Mouse (Mus musculus) lung, postnatal 36 days (tissue): ENCODE results near the gene Pex5l.
A peak's percentile ranks its signal among the peaks of the same experiment; 100 is the strongest.

Experiments used
- DNase-seq: peaks from one replicate; pipeline ENCODE4 v3.0.0; 2022; ENCODE audit warnings: mixed read lengths

Pex5l gene

DNA sequence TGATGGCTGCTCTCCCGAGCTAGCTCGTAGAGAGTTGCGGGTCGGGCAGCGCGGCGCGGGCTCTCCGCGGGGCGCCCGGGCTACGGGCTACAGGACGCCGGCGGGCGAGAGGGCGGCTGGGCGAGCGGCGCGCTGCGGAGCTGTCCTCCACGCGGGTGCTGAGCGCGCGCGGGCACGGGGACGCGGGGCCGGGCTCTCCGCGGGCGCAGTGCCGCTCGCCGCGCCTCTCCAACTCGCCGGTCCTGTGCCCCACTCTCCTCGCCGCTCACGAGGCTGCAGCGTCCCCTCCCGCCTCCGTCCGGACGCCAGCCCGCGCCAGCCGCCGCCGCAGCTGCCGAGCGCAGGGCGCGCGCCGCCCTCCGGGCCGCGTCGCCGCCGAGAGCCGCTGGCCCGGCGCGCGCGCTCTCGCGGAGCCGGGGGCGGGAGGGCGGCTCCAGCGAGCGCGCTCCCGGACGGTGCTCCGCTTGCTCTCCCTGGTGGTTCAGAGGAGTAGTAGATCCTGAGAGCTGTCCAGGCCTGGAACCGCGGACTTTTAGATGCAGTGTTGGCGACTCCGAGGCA lies at the start of gene Pex5l:
Gene Pex5l (minus strand): TSS at position 347 of the 561 bp plus-strand sequence.
- no peak for DNase-seq

DNA sequence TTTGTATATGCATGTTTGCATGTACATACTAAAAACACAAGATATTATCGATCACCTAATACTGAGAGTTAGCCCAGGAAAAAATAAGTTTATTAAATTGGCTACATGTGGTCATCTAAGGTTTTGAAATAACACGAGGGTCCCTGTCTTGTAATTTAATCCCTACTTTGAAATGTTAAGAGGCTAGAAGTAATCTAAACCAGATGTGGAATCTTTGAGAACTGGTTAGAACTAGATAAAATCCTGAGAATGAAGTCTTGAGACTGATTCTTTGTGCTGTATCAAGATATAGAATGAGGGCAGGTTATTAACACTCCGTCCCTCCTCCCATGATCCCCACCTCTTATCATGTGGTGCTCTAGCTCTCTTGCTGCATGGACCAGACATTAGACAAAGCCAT lies 22.1 kb upstream of the Pex5l start:
- DNase-seq = no peak

DNA sequence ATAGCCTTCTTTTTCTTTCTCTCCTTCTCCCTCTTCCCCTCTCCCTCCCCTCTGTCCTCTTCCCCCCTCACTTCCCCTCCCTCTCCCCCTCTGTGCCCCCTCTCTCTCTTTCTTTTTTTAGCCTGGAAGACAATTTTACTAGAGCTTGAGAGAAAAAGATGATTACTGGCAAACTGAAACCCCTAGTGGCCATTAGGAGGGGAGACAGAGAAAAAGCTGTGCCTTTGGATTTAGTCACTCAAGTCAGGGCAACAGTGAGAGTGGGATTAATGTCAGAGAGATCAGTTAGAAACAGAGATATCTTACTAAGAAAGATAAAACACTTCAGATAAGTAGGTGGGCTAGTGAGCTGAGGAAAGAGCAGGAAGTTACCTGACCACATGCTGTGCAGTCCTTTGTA lies 20.8 kb upstream of the Pex5l start:
- no peak for DNase-seq

DNA sequence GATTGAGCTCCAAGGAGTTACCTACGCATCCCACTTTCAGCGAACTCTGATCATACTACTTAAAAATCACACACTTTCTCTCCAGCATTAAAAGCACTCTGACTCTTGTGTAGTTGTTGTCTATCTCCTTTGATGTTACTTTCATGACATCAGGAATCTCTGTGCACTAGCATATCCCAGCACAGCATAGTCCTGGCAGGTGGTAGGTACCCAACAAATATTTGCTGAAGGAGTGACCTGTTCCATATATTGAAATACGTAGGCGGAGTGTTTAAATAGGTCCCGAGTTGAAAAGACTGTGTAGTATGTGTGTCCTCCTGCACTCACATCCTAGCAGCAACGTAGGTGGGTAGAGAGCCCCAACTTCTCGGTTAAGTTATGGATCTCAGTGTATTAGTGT lies 545 bp upstream of the Pex5l start:
- no peak for DNase-seq

DNA sequence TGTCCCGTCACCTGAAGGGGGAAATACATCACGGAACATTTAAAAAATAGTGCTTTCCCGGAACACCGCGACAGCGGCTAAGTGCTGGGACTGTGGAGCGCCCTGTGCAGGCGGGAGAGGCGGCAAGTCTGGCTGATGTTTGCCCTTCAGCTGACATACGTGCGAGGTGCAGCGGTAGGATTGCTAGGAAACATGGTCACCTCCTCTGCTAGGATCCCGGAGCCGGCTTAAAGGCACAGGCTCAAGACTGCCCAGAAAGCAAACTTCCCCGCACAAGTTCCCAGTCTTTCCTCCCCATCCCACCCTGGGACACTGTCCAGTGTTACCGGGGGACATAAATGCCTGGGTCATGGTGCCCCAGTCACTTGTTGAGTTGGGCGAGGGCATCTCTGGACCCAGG lies 649 bp downstream of the Pex5l start:
- no peak for DNase-seq

DNA sequence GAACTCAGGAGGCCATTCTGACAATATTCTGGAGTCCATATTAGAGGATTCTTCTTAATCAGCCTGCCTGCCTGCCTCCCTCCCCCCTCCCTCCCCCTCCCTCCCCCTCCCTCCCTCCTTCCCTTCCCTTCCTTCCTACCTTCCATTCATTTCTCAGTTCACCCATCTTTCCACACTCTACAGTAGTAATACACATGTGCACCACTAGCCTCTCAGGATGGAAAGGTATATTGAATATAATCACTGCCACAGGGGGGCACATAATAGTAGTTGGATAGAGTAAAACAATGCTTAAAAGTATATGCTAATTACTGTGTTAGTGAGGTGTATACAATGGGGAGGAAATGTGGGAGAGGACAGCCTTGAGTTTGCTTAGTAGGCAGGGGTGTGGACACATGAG lies 13.1 kb downstream of the Pex5l start:
- DNase-seq = no peak

DNA sequence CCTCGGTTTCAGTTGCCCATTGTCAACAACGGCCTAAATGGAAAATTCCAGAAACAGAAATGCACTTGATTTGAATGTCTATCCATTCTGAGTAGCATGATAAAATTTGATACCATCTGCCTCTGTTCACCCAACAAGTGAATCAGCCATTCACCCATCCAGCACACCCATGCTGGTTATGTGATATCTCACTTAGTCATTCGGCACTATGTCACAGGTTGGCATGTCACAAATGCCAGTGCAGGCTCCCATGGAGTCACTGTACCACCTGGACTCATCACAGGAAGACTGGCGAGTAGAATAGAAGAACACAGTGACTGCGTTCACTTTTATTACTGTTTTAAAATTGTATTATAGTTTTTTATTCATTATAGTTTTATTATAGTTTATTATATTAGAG lies 18.3 kb downstream of the Pex5l start:
- DNase-seq = no peak

DNA sequence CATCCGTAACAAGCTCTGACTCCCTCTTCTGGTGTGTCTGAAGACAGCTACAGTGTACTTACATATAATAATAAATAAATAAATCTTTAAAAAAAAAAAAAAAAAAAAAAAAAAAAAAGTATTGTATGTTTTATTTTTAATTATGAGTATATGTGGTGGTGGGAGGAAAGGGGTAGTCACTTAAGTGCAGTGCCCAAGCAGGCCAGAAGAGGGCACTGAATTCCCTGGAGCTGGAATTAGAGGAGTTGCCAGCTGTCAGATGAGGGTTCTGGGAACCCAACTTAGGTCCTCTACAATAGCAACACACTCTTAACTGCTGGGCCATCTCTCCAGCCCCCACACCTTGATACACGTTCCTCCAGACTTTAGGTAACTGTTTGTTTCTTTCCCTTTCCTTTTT lies 37.3 kb downstream of the Pex5l start:
- no peak for DNase-seq

DNA sequence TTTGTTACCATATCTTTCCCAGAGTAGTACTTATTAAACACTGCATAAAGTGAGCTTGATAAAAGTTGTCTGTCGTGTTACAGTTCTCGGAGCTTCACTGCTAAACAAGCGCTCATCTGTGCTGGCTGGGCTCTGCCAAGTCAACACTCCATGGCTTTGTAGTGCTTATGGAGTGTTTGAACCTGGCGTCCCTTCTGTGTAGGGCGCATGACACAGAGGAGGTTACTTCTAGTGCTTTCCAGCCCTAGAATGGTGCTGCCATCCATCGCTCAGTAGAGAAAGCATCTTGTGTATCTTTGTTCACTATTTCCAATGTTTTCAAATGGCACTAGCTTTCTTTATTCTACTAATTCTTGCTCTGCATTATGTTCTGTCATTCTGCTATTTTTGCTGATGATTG lies 39.5 kb downstream of the Pex5l start:
- no peak for DNase-seq

DNA sequence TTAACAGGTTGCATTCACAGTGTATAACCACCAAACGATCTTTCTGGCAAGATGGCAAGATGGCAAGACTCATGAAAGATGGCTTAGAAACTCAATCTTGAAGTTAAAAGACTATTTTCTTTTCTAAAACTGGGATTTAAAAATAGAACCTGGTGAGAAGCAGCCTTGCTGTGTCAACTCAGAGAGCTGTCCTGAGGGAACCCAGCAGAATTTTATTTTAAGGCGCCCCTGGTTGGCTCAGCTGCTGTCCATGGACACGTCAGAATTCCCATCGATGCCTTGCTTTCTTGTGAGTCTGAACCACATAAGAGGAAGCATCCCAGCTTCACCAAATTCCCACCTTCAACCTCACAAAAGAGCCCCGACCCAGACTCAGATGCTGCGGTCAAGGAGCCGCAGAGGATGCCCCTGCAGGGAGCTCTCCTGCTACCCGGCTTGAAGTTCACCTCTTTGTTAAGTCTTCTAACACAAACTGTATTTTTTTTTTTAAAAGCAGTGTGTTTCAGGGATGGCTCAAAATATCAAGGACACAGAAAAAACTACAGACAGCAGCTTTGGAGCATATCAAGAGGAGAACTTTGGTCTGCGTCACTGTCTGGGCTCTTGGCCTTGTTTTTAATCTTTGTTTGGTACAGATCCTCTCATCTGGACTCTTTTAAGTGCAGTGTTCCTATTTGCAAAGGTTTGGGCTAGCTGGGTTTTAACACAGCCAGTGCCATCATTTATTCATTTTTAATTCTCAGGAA lies 44.3 kb downstream of the Pex5l start:
- DNase-seq = no peak

DNA sequence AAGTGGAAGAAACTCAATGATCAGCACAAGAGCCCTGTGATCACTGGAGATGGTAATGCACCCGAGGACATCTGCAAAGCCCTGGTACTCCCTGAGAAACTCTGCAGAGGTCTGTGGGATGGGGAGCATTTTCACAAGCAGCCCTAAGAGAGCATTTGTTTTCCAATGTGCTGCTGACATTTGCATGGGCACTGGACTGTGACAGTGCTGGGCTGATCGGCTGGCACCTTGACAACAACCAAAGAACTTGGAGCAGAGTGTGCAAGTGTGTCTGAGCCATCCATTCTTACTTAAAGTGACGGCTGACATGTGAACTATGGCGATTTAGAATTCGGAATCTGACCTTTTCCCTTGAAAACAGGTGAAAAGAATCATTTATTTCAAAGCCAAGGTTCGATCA lies 49.4 kb downstream of the Pex5l start:
- DNase-seq = no peak

DNA sequence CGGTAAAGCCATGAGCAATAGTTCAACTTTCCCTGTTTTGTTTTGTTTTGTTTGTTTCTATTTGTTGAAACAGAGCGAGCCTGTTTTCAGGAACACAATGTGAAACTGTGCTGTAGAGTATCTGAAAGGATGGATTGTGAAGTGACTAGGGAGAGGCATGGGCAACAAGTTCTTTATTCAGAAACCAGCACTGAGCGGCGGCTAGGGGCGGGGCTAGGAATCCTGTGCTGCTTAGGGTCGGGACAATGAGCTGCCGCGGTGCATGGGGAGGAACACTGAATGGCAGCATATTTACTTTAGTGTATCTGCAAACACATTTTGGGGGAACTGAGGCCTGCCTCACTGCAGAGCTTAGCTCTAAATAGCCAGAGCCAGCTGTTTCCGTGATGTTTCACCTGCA lies 53.0 kb downstream of the Pex5l start:
- DNase-seq = no peak

DNA sequence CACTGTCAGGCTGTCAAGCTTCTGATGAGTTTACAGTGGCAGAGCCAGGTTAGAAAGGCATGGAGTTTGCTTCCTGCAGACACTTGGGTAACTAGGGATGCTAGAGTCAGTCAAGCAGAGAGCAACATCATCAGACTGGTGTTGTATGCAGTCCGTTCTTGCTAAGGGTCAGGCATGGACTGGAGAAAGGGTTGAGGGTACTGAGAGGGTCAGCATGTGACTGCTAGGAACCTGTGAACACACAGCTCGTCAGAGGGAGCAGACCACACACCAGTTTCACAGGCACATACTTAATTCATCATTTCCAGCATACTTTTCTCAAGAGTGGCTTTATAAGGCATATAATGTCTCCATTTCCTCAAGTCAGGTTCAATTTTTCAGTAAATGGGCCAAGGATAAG lies 53.6 kb downstream of the Pex5l start:
- no peak for DNase-seq

DNA sequence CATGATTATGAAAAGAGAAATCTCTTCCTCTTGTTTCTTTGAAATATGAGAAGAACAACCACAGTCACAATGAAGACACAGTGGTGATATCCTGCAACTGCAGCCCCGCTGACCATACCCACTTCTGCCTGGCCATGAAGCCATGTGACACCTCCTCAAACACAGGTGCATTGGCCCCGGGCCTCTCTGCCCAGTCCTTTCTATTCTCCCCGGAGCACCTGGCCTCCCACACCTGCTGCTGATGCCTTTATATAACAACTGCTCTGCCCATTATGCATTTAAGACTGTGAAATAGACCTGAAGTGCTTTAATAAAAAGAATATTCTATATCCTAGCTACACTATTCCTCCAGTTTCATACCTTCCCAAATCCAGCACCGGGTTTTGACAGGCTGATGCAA lies 54.8 kb downstream of the Pex5l start:
- DNase-seq = no peak

DNA sequence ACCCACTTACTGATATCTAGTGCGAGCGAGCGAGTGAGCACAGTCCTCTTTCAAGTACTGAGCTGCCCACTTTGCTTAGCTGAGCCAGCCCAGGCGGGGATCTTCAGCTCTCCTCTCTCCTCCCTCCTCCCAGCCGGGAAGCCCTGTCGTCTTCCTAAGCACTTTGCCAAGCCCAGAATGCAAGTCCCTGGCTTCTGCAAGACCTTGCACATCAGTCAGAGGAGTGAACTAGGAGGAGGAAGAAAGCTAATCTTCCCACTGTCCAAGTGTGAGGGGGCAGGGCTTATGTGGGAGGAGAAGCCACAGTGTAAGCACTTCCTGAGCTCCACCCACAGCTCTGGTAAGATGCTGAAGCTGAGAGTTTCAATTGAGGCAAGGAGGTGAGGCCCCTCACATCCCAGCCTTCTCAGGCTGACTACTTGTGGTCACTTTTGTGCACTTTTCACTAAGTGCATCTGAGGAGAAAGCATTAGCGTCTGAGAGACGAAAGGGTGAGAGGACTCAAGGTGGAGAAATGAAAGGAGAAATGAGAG lies 60.2 kb downstream of the Pex5l start:
- DNase-seq = no peak

DNA sequence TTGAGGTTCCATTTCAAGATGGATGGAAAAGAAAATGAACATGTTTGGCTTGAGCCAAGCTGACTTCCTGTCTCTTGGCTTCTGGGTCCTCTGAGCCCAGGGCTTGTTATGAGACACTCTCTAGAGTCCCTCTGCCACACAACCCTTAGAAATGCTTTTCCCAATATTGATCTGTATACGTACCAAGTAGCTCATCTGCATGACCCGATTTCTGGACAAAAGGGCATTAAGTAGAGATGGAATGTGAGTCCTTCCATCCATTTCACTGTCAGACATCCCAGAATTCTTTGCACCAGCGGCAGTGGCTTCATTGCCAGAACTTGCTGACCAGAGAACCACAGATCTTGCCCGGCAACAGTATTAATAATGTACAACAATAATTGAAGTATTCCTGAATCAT lies 61.3 kb downstream of the Pex5l start:
- no peak for DNase-seq

DNA sequence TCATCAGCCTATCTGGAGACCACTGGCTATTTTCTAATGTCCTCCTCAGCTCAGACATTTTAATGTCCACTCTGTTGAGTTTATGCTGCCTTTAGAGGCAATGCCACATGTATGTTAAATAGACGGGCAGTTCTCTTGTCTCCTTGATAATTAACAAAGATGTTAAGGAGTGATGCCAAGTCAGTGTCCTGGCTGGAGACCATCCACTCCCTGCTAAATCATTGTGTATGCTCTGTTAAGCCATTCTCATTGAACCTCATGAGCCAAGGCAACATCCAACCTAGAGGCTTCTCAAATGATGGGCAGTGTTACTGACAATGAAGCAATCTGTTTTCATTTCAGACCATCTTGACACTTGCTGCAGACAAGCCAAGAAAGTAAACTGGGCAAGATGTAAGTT lies 63.4 kb downstream of the Pex5l start:
- no peak for DNase-seq

DNA sequence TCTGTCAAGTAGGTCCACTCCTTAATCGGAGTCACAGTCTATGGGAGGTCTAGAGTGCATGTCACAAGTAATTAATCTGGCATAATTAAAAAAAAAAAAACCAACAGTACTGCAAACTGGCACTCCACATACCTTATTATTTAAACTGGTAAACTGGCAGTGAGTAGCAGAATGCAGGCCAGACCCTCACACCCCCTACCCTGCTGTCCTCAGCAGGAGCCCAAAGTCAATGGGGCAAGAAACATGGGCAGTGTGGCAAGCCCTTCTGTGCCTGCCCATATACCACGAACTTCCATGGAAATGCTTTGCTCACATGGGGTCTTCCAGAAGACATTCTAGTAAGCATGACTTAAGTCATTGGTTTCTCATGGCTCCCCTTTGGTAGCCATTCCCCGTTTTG lies 63.9 kb downstream of the Pex5l start:
- no peak for DNase-seq

DNA sequence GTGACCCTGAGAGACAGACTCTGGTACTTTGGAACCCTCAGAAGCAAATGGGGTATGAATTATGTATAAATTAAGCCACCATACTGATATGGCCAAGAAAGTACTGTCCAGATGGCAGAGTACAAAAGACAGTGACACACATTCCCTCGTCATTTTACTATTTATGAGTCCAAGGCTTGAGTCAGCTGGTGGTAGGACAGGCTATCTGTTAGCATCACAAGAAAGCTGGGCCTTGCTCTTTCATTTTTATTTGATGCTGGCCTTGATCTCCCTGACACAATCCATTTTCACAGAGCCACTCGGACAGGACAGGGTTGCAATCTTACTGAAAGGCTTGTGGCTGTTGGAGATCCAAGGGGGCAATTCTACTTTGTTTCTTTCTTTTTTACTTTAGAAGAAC lies 67.4 kb downstream of the Pex5l start:
- DNase-seq = no peak

DNA sequence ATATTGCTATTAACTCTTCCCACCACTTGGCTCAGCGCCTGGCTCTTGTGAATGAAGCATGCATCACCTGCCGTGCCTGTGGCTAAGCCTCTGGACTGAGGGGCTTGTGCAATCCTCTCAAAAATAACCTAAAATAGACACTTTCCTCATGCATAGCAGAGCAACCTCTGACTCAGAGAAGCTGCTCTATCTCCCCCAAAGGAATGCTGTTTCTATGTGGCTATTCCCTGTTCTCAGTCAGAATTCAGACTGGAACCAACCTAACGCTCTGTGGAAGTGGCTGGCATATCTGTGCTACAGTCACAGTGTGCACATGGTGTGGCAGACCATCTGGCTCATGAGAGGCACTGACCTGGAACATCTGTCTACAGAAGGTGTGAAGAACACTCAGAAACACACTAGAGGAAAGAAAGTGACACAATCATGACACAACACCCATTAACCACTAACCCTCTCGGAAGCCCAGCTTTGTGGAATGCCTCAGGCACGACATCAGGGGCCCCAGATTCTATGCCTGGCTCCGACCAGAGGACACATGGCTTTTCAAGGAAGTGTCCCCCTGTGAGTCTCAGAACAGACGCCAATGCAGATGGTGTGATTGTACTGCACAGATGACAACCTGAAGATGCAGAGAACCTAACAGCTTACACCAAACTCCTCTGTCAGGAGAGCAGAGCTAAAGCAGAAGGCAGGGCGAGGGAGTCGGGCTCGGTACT lies 68.6 kb downstream of the Pex5l start:
- DNase-seq = peak; percentile 23

DNA sequence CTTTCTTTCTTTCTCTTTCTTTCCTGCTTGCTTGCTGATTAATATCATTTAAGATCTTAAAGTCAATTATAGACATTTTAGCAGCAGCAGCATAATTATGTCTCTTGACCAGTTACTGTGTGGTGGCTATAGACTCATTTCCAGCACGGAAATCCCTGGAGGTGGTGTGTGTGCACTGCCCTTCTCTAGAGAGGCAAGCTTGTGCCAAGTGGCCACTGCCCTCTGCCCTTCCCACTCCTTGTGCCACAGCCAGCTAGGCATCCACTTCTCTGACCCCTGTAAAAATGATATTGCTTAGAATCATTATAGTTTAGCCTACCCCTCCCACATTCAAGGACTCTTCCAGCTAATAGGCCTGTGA lies 69.2 kb downstream of the Pex5l start:
- DNase-seq = no peak

DNA sequence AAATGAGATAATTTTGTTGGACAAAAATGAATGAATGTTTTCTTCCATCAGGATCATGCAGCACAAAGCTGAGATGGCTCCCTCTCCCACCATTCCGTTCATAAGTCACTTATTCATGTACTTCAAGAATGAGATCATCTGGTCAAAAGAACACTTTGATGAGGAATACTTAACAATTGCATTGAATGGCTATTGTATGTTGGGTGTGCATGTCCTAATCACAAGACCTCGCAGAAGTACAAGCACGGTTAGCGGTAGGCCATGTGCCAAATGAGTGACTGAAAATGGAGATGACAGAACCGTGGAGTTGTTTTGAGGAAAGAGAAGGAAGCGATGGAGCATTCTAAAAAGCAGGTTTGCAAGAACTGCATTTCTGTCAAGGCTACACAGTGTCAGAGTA lies 72.3 kb downstream of the Pex5l start:
- no peak for DNase-seq

DNA sequence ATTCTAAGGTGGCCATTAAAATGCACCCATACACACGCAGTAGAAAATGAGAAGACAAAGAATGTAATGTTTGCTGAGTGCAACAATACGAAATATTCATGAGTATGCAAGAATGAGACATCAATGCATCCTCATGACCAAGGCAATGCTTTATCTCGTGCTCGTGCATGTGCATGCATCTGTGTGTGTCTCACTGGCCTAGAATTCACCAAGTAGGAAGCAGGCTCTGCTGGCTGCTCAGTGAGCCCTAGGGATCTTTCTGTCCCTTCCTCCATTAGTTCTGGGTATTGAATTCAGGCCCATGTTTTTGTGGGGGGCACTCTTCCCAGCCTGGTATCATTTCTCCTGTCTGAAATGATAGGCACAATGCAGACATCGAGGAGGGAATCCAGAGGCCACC lies 74.9 kb downstream of the Pex5l start:
- no peak for DNase-seq

DNA sequence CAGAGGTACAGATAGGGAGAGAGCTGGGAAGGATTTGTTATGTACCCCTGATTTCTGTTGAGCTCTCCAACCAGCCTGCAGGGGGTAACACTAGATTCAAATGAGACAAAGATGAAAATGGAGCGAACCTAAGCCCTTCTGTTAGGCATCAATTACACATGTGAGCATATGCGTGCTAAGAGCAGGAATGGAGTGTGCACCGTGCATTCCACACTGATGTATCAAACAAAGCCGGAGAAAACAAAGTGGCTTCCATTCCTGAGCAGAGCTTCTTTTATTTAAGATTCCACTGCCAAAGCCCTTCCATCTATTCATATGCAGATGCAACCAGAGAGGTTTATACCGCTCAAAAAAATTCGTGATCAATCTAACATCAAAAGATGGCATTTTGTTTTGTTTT lies 79.5 kb downstream of the Pex5l start:
- DNase-seq = no peak
